Mouse (Mus musculus) liver, postnatal 0 days (tissue): ENCODE results near the gene Nhs. TPM values are rescaled to one million over a fixed set of nuclear protein-coding genes. Genes with fewer than 3 reads are reported as not detected.

Source experiments
- ATAC-seq: fragments of 200-750 bp; cut with Nextera tagmentation; 2 replicates; pipeline ENCODE4 v1.8.0; 2017; ENCODE audit warnings: mild to moderate bottlenecking, moderate library complexity
- DNase-seq: peaks from one replicate; pipeline ENCODE4 v3.0.0-alpha.2; 2016
- H3K27ac ChIP-seq: fragments of 300-500 bp; sonication (generic); 2 replicates; pipeline ENCODE4 v1.5.1; 2014; ENCODE audit warnings: antibody characterized with exemption, moderate library complexity, mild to moderate bottlenecking, low read depth
- H3K27me3 ChIP-seq: fragments of 300-500 bp; sonication (generic); 2 replicates; pipeline ENCODE4 v1.6.1; 2014; ENCODE audit warnings: low read length, control low read depth, mixed read lengths; ENCODE audit not compliant: insufficient read depth
- H3K36me3 ChIP-seq: fragments of 300-500 bp; sonication (generic); replicated peaks from 2 replicates; pipeline ENCODE4 v1.6.1; 2014; ENCODE audit warnings: mild to moderate bottlenecking, control low read depth, low read length, moderate library complexity, mixed read lengths; ENCODE audit not compliant: insufficient read depth
- H3K4me1 ChIP-seq: fragments of 300-500 bp; sonication (generic); 2 replicates; pipeline ENCODE4 v1.6.1; 2014; ENCODE audit warnings: antibody characterized with exemption, mild to moderate bottlenecking, control low read depth; ENCODE audit not compliant: insufficient read depth
- H3K4me2 ChIP-seq: fragments of 300-500 bp; sonication (generic); 2 replicates; pipeline ENCODE4 v1.6.1; 2014; ENCODE audit warnings: low read depth, mild to moderate bottlenecking, low read length, moderate library complexity, mixed read lengths
- H3K4me3 ChIP-seq: fragments of 300-500 bp; sonication (generic); 2 replicates; pipeline ENCODE4 v1.5.1; 2014; ENCODE audit warnings: low read depth, low read length
- H3K9ac ChIP-seq: fragments of 300-500 bp; sonication (generic); replicated peaks from 2 replicates; pipeline ENCODE4 v1.6.1; 2014; ENCODE audit warnings: mild to moderate bottlenecking, moderate library complexity
- H3K9me3 ChIP-seq: fragments of 300-500 bp; sonication (generic); 2 replicates; pipeline ENCODE4 v1.6.1; 2016; ENCODE audit warnings: mild to moderate bottlenecking, control low read depth, low read length, mixed read lengths
- CTCF ChIP-seq: sonication (generic); IDR thresholded peaks from 2 replicates; pipeline ENCODE4 v1.5.1; 2016; ENCODE audit warnings: antibody characterized with exemption, low read depth
- EP300 ChIP-seq: IDR thresholded peaks from 2 replicates; pipeline ENCODE4 v1.6.1; 2016; ENCODE audit warnings: antibody characterized with exemption, low read depth, mild to moderate bottlenecking
- WGBS: fragments of 180-500 bp; shearing (Covaris S2); extraction: QIAGEN DNeasy Blood & Tissue Kit; methylation state at CpG from one replicate; pipeline ENCODE4 v1.1.7; 2014; ENCODE audit not compliant: insufficient replicate concordance; 5-methylcytosine and 5-hydroxymethylcytosine counted together
- polyA plus RNA-seq: library from polyadenylated mRNA; unstranded; fragments of >200 nt; fragmentation: Nextera tagmentation; extraction: Ambion mirVana; gene quantifications from 2 replicates; pipeline ENCODE4 v1.2.1, GENCODE M21; 2015

Nhs gene
- polyA plus RNA-seq, 1 experiment from 2014 or later, result 0.04 TPM

DNA sequence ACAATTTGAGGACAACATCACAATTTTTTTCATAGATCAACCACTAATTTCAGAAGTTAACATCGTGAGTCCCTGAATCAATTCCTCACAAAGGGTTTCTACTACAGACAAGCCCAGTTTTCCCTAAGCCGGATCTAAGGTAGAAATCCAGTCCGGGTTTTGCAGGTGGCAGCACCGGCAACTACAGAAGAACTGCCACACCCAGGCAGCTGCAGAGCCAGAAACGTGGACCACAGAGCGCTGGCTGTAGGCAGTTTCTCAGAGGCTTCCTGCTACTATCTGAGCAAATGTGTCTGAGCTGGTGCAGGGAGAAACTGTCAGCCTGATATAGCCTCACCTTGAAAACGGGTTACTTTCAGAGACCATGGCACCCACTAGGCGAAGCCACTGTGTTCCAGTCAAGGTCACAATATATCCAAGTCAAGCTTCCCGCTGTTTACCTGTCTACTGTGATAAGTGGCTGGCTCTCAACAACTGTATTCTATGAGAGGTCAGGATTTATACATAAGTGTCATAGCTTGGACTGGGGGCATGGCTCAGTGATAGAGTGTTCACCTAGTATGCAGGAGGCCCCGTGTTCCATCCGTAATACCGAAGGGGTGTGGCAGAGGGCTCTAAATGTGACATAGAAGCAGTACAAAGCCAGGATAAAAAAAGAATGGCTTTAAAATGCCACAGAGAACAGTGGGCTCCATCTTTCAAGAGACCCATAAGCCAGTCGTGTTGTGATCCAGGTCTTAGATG lies 134.1 kb downstream of the Nhs start:
- WGBS, result 29% methylated on average over 13 of the region's 13 CpGs
- no peak overlapping the region for H3K4me2 ChIP-seq

DNA sequence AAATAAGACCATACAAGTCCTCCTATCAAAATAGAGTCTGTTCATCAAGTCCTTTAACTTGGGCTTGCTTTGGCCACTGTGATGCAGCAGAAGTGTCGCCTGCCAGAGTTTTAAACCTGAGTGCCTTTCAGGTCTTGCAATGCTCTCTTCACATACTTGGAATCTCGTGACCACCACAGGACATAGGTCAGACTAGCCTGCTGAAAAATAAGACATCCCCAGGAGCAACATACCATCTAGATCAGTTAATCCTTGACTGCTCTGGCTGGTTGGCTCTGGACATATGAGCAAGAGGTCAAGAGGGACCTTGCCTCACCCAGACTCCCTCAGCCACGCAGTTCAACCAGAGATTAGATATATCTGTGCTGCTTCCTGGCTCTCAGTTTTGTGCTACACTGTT lies 137.8 kb downstream of the Nhs start:
- WGBS, result 63% methylated on average over 3 of the region's 3 CpGs
- TF ChIP-seq EP300 (no peak), CTCF (no peak)
- no peaks in the 10 kb centered on the region for H3K9me3 ChIP-seq
- DNase-seq (no peak), ATAC-seq (no peak)
- H3K27me3 ChIP-seq, result 0 out of 2 replicates have a peak, but pooled peaks cover 2% of the 10 kb centered on the region
- no peak overlapping the region for H3K4me2 ChIP-seq
- no peak overlapping the region for H3K27ac ChIP-seq
- H3K4me1 ChIP-seq, result no peaks in the 10 kb centered on the region
- no peak overlapping the region for H3K9ac ChIP-seq
- H3K36me3 ChIP-seq, result no peaks in the 10 kb centered on the region
- no peak overlapping the region for H3K4me3 ChIP-seq

More for the DNA sequence above, 134.1 kb downstream of the Nhs start:
- DNase-seq (peak; percentile 31), ATAC-seq (no peak)
- no peaks in the 10 kb centered on the region for H3K9me3 ChIP-seq
- TF ChIP-seq CTCF, result no peak
- TF ChIP-seq EP300, result no peak
- H3K27me3 ChIP-seq, result 0 out of 2 replicates have a peak, but pooled peaks cover 2% of the 10 kb centered on the region
- H3K4me1 ChIP-seq, result no peaks in the 10 kb centered on the region
- H3K9ac ChIP-seq, result no peak overlapping the region
- no peak overlapping the region for H3K4me3 ChIP-seq
- no peak overlapping the region for H3K27ac ChIP-seq
- H3K36me3 ChIP-seq, result no peaks in the 10 kb centered on the region

DNA sequence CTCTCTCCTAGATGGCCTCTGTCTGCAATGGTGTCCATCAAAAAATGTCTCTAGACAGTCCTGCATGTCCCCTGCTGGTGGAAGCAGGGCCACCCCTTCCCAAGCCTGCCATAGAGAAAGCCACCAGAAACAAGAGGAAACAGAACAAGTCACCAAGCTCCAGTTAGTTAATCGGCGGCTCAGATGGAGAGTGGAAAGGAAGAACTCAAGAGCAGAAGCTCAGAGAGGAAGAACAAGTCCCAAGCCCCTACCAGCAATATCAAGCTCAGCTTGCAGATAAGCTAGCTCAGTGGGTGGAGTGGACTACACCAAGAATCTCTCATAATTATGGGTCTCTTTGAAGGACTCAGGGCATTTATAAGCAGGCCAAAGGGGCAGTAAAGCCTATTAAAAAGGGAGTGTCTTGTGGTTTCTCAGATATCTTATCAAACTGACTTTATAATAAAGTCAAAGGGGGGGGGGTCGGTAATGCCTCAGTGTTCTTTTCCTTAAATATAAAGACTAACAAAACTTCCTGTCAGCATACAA lies 139.4 kb downstream of the Nhs start:
- no peak overlapping the region for H3K4me2 ChIP-seq
- H3K27ac ChIP-seq, result no peak overlapping the region
- H3K4me1 ChIP-seq, result no peaks in the 10 kb centered on the region
- DNase-seq (no peak), ATAC-seq (no peak)
- no peaks in the 10 kb centered on the region for H3K9me3 ChIP-seq
- no peak overlapping the region for H3K9ac ChIP-seq
- 51% methylated on average over 3 of the region's 3 CpGs for WGBS
- no peaks in the 10 kb centered on the region for H3K36me3 ChIP-seq
- 0 out of 2 replicates have a peak, but pooled peaks cover 2% of the 10 kb centered on the region for H3K27me3 ChIP-seq
- H3K4me3 ChIP-seq, result no peak overlapping the region
- TF ChIP-seq EP300 (no peak), CTCF (no peak)

DNA sequence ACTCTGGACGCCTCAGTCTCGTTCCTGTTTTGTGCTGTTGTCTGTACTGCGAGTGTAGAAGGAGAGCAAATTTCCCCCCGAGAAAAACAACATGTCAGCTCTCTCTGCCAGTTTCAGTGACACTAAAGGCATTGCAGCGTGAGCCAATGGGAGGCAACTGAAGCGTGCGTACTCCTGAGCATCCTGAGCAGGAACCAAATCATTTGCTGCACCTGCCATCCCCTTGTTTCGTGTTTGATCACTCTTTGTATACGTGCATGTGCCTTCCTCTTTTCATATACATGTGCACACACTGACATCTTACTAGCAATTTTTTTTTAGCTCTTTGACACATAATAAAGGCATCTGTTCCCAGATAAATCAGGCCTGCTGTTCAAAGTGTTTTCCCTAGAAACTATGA lies 142.1 kb downstream of the Nhs start:
- no peaks in the 10 kb centered on the region for H3K9me3 ChIP-seq
- WGBS, result 57% methylated on average over 9 of the region's 9 CpGs
- no peak overlapping the region for H3K9ac ChIP-seq

DNA sequence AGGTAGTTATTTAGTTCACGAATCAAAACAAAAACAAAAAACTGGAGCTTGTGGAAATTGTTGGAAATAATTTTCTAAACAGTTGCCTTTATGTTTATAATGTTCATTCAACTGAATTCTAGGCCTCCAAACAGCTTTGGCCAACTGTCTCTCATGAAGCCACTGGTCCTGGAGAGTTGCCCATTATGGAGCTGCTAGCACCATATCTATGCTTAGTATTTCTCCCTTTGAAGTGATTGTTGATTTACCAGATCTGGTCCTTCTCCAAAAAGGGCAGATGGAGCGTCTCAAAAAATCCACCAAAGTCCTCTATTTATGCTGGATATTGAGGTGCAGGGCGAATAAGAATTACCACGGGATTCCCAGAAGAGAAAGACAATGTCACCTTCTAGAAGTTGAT lies 147.0 kb downstream of the Nhs start:
- Histone ChIP-seq H3K4me3 (no peak overlapping the region), H3K4me1 (no peaks in the 10 kb centered on the region), H3K4me2 (no peak overlapping the region), H3K27me3 (0 out of 2 replicates have a peak, but pooled peaks cover 7% of the 10 kb centered on the region), H3K36me3 (no peaks in the 10 kb centered on the region), H3K27ac (no peak overlapping the region), H3K9me3 (no peaks in the 10 kb centered on the region), H3K9ac (no peak overlapping the region)
- TF ChIP-seq EP300, result no peak
- no peak for TF ChIP-seq CTCF
- DNase-seq (no peak), ATAC-seq (no peak)
- WGBS, result 74% methylated on average over 4 of the region's 4 CpGs

More for the DNA sequence above, 142.1 kb downstream of the Nhs start:
- Histone ChIP-seq H3K36me3 (no peaks in the 10 kb centered on the region), H3K4me3 (no peak overlapping the region), H3K4me1 (no peaks in the 10 kb centered on the region), H3K27ac (no peak overlapping the region), H3K27me3 (0 out of 2 replicates have a peak, but pooled peaks cover 6% of the 10 kb centered on the region), H3K4me2 (no peak overlapping the region)
- DNase-seq, result no peak
- TF ChIP-seq CTCF, result no peak
- ATAC-seq, result no peak

DNA sequence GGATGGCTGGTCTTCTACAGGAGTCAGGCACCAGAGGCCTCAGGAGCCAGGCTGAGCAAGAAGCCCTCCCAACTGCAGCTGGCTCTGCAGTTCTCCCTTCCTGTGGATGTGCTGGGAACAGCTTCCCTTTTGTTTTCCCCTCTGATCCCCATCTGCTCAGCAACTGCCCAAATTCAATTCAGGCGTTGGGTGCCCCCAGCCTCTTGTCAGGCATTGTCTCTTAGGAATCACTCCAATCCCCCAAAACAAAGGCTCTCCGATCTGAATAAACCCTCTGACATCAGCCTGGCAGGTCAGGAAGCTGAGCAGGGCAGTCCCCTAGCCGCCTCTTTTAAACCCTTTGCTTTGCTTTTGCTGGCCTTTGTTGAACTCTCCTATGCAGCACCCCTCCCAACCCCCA lies 149.7 kb downstream of the Nhs start:
- no peak for TF ChIP-seq CTCF
- no peak for TF ChIP-seq EP300
- Histone ChIP-seq H3K4me3 (no peak overlapping the region), H3K9me3 (no peaks in the 10 kb centered on the region), H3K9ac (no peak overlapping the region), H3K27me3 (0 out of 2 replicates have a peak, but pooled peaks cover 7% of the 10 kb centered on the region), H3K27ac (no peak overlapping the region), H3K4me1 (no peaks in the 10 kb centered on the region), H3K4me2 (no peak overlapping the region), H3K36me3 (no peaks in the 10 kb centered on the region)
- ATAC-seq (no peak), DNase-seq (no peak)
- WGBS, result 46% methylated on average over 3 of the region's 3 CpGs
